Mouse (Mus musculus) bone marrow macrophage, adult 2 months (primary cell): ENCODE data around the gene Mical3.

ENCODE experiments used
- CTCF ChIP-seq: IDR thresholded peaks from 2 replicates; pipeline ENCODE4 v1.5.1; 2012; ENCODE audit warnings: low read depth, mild to moderate bottlenecking, low read length, moderate library complexity
- POLR2A ChIP-seq: IDR thresholded peaks from 2 replicates; pipeline ENCODE4 v1.6.1; 2012; ENCODE audit warnings: mild to moderate bottlenecking, low read depth, low read length, borderline replicate concordance

- TF ChIP-seq POLR2A = no peak
- no peak for TF ChIP-seq CTCF
Observed at GRCm38 (mm10) chr6:121142298-121142697, 11.5 kb upstream of the Mical3 start.
